Mouse (Mus musculus): ENCODE results near the gene Prune1. TPM values are rescaled to one million over a fixed set of nuclear protein-coding genes. Genes with fewer than 3 reads are reported as not detected.

Gene Prune1
- polyA plus RNA-seq, 2 experiments, result 6.8 to 8.0 TPM

- Histone ChIP-seq H3K9ac (replicated peaks) (peak within 1 kb of the TSS; percentile 88), H3K36me3 (replicated peaks; ENCODE audit: control insufficient read depth, insufficient read depth, low read depth) (peaks cover 43% of the 10 kb centered on the region), H3K4me1 (replicated peaks; ENCODE audit: control insufficient read depth in 2 of 2, insufficient read depth in 2 of 2, low read length in 1 of 2) (peaks cover 22 to 26% of the 10 kb centered on the region in 2 experiments), H3K4me2 (ENCODE audit: low read depth) (peak within 1 kb of the TSS; percentile 95), H3K9me3 (ENCODE audit: control insufficient read depth, low read length) (no peaks in the 10 kb centered on the region), H3K27me3 (ENCODE audit: control insufficient read depth, insufficient read depth, low read length) (no peaks in the 10 kb centered on the region), H3K27ac (peak within 1 kb of the TSS; percentile 76), H3K4me3 (ENCODE audit: insufficient read depth in 1 of 2, low read depth in 2 of 2, low read length in 2 of 2) (peak within 1 kb of the TSS; percentile 36 to 79)
- TF ChIP-seq EP300 (IDR thresholded peaks at IDR 0.05; ENCODE audit: low read depth), result no peak
- TF ChIP-seq CTCF (IDR thresholded peaks at IDR 0.05; ENCODE audit: low read depth), result no peak
- DNase-seq (ENCODE audit: low read depth in 3 of 3, low spot score in 3 of 3) (no peak), ATAC-seq (ENCODE audit: insufficient read depth) (peak; percentile 9; the same call in 1 of the 2 replicates)
- 37% methylated on average over 13 of the region's 13 CpGs for WGBS (ENCODE audit: insufficient replicate concordance)
Observed at GRCm38 (mm10) chr3:95231298-95232221, 50.3 kb downstream of the Prune1 start, which contains the start of gene Mllt11. TSS of gene Mllt11 (minus strand) at chr3:95232171.

GRCm38 (mm10) chr3:95230495-95231297 lies 51.2 kb downstream of the Prune1 start:
- H3K9ac ChIP-seq (replicated peaks), result peak overlapping the region; percentile 88
- DNase-seq (ENCODE audit: low read depth in 3 of 3, low spot score in 3 of 3), result no peak
- H3K27me3 ChIP-seq (ENCODE audit: control insufficient read depth, insufficient read depth, low read length), result no peaks in the 10 kb centered on the region
- H3K4me3 ChIP-seq (ENCODE audit: insufficient read depth in 1 of 2, low read depth in 2 of 2, low read length in 2 of 2), result peak overlapping the region; percentile 79 to 88
- TF ChIP-seq EP300 (IDR thresholded peaks at IDR 0.05; ENCODE audit: low read depth) (no peak), CTCF (IDR thresholded peaks at IDR 0.05; ENCODE audit: low read depth) (no peak)
- ATAC-seq (ENCODE audit: insufficient read depth), result peak; percentile 20; the same call in 1 of the 2 replicates
- peaks cover 39% of the 10 kb centered on the region for H3K36me3 ChIP-seq (replicated peaks; ENCODE audit: control insufficient read depth, insufficient read depth, low read depth)
- peak overlapping the region; percentile 95 for H3K4me2 ChIP-seq (ENCODE audit: low read depth)
- H3K27ac ChIP-seq, result peak overlapping the region; percentile 76
- peaks cover 22 to 26% of the 10 kb centered on the region in 2 experiments for H3K4me1 ChIP-seq (replicated peaks; ENCODE audit: control insufficient read depth in 2 of 2, insufficient read depth in 2 of 2, low read length in 1 of 2)
- no peaks in the 10 kb centered on the region for H3K9me3 ChIP-seq (ENCODE audit: control insufficient read depth, low read length)
- 13% methylated on average over 8 of the region's 8 CpGs for WGBS (ENCODE audit: insufficient replicate concordance)

DNA sequence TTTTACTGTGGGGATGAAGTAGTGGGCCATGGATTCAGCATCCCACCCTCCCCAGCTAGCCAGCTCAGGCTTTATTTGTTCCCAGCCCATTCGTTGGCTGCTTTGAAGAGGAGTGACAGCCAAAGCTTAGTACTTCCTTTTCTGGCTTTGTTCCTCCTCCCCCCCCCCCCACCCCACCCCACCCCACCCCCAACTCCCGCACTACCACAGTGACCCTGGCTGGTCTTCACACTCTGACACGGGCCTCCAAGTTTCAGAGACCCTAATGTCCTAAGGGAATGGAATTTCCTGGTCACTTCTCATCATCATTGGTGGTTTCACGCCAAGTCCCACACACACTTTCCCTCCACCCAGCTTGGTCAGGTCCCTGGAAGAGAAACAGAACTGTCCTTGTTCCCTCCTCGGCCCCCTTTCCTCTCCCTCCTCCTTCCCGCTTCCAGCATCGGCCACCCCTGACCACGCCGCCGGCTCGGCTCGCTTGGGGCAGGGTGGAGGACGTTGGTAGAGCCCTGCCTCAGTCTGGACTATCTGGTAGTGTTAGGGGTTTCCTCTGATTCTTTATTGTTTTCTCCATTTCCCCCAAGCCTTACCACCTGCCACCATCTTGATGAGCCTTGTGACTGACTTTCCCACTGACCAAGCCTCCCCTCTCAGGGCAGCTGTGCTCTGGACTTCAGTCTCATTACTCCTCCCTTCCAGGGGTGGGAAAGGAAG lies 51.9 kb downstream of the Prune1 start:
- Histone ChIP-seq H3K27me3 (ENCODE audit: control insufficient read depth, insufficient read depth, low read length) (no peaks in the 10 kb centered on the region), H3K4me1 (replicated peaks; ENCODE audit: control insufficient read depth in 2 of 2, insufficient read depth in 2 of 2, low read length in 1 of 2) (peaks cover 22 to 26% of the 10 kb centered on the region in 2 experiments), H3K9me3 (ENCODE audit: control insufficient read depth, low read length) (no peaks in the 10 kb centered on the region), H3K4me3 (ENCODE audit: insufficient read depth in 1 of 2, low read depth in 2 of 2, low read length in 2 of 2) (peak overlapping the region; percentile 79 to 88), H3K36me3 (replicated peaks; ENCODE audit: control insufficient read depth, insufficient read depth, low read depth) (peaks cover 31% of the 10 kb centered on the region), H3K4me2 (ENCODE audit: low read depth) (peak overlapping the region; percentile 95), H3K9ac (replicated peaks) (peak overlapping the region; percentile 88), H3K27ac (peak overlapping the region; percentile 76)
- ATAC-seq (ENCODE audit: insufficient read depth), result no peak
- under 1% methylated on average over 13 of the region's 13 CpGs for WGBS (ENCODE audit: insufficient replicate concordance)
- TF ChIP-seq CTCF (IDR thresholded peaks at IDR 0.05; ENCODE audit: low read depth) (no peak), EP300 (IDR thresholded peaks at IDR 0.05; ENCODE audit: low read depth) (no peak)
- DNase-seq (ENCODE audit: low read depth in 3 of 3, low spot score in 3 of 3), result no peak

GRCm38 (mm10) chr3:95228894-95229780 lies 52.7 kb downstream of the Prune1 start:
- Histone ChIP-seq H3K4me3 (ENCODE audit: insufficient read depth in 1 of 2, low read depth in 2 of 2, low read length in 2 of 2) (peak overlapping the region; percentile 79 to 88), H3K4me2 (ENCODE audit: low read depth) (peak overlapping the region; percentile 95), H3K4me1 (replicated peaks; ENCODE audit: control insufficient read depth in 2 of 2, insufficient read depth in 2 of 2, low read length in 1 of 2) (peaks cover 22 to 26% of the 10 kb centered on the region in 2 experiments), H3K27me3 (ENCODE audit: control insufficient read depth, insufficient read depth, low read length) (no peaks in the 10 kb centered on the region), H3K9ac (replicated peaks) (peak overlapping the region; percentile 88), H3K27ac (peak overlapping the region; percentile 76), H3K36me3 (replicated peaks; ENCODE audit: control insufficient read depth, insufficient read depth, low read depth) (peaks cover 23% of the 10 kb centered on the region), H3K9me3 (ENCODE audit: control insufficient read depth, low read length) (no peaks in the 10 kb centered on the region)
- under 1% methylated on average over 43 of the region's 43 CpGs for WGBS (ENCODE audit: insufficient replicate concordance)
- no peak for TF ChIP-seq CTCF (IDR thresholded peaks at IDR 0.05; ENCODE audit: low read depth)
- TF ChIP-seq EP300 (IDR thresholded peaks at IDR 0.05; ENCODE audit: low read depth), result no peak
- no peak for DNase-seq (ENCODE audit: low read depth in 3 of 3, low spot score in 3 of 3)
- ATAC-seq (ENCODE audit: insufficient read depth), result peak; percentile 19
